Mouse (Mus musculus): Measurements from ENCODE around the gene Ahsg. TPM values are rescaled to one million over a fixed set of nuclear protein-coding genes. Genes with fewer than 3 reads are reported as not detected.
"Not testable (repeated sequence)": the region's sequence is repeated elsewhere in the genome, so short reads cannot be mapped to it uniquely, and the experiment has no call there.

The Ahsg gene
- polyA plus RNA-seq, 1 experiment: 1.8 TPM

DNA sequence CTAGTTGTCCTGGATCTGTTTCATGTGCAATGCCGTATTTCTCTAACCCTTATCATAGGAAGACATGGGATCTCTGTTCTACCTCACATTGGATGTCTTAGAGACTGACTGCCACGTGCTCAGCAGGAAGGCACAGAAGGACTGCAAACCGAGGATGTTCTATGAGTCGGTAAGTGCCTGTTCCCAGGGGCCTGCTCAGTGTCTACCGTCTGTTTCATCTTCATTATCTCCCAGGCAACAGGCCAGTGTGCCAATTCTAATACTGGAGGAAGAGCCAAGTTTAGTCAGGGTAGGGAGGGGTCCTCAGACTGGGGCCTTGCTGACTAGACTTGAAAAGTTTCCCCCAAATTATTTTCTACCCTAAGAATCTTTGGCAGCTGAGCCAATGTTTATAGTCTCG, 38.5 kb downstream of the Ahsg start:
- 90% methylated on average over 6 of the region's 6 CpGs for WGBS
- H3K4me3 ChIP-seq (ENCODE audit: control insufficient read depth, insufficient read depth, low read length): no peak overlapping the region
- no peaks in the 10 kb centered on the region for H3K36me3 ChIP-seq (ENCODE audit: control insufficient read depth, insufficient read depth, low read length)
- H3K27ac ChIP-seq (ENCODE audit: control insufficient read depth, insufficient read depth, low read length): no peak overlapping the region
- DNase-seq: no peak
- H3K27me3 ChIP-seq (ENCODE audit: control insufficient read depth, insufficient read depth, low read length): no peaks in the 10 kb centered on the region
- no peaks in the 10 kb centered on the region for H3K4me1 ChIP-seq (replicated peaks; ENCODE audit: control insufficient read depth, insufficient read depth, low read length)
- TF ChIP-seq POLR2A (IDR thresholded peaks at IDR 0.05; ENCODE audit: control insufficient read depth, extremely low read depth, insufficient read depth, low read length, poor library complexity): no peak
- no peak for TF ChIP-seq CTCF (IDR thresholded peaks at IDR 0.05; ENCODE audit: borderline replicate concordance, control insufficient read depth, extremely low read depth, insufficient read depth, low read length, poor library complexity)

DNA sequence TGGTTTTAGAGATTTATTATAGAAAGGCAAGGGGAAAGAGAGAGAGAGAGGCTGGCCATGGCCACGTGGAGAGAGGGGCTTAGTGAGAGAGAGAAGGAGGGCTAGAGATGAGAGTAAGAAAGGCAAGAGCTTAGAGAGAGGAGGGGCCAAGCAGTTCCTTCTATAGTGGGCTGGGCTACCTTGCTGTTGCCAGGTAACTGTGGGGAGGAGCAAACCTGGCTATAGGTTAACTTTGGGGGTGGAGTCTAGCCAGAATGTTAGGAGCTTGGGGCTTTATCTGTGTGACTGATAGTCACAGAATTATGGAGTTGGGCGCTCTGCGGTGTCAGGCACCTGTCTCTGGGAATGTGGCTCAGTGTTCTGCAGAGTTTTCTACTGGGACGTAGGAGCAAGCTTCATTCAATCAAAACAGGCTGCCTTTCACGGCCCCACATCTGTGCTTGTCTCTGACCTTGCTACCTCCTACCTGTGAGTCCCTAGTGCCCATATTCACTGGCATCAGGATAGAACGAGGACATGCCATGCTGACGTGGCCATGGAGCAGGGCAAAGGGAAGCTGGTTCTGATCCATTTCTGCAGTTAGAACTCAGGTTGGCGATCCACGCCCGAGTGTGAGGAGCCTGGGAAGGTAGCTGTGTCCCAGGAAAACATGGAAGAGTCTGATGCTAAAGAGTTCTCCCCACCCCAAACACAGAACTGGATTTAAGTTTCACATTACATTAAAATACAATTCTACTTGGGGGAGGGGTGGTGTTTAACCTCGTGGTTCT, 40.5 kb downstream of the Ahsg start:
- no peaks in the 10 kb centered on the region for H3K27me3 ChIP-seq (ENCODE audit: control insufficient read depth, insufficient read depth, low read length)
- no peaks in the 10 kb centered on the region for H3K4me1 ChIP-seq (replicated peaks; ENCODE audit: control insufficient read depth, insufficient read depth, low read length)
- no peak for DNase-seq
- no peaks in the 10 kb centered on the region for H3K36me3 ChIP-seq (ENCODE audit: control insufficient read depth, insufficient read depth, low read length)
- no peak for TF ChIP-seq CTCF (IDR thresholded peaks at IDR 0.05; ENCODE audit: borderline replicate concordance, control insufficient read depth, extremely low read depth, insufficient read depth, low read length, poor library complexity)
- TF ChIP-seq POLR2A (IDR thresholded peaks at IDR 0.05; ENCODE audit: control insufficient read depth, extremely low read depth, insufficient read depth, low read length, poor library complexity): no peak
- H3K4me3 ChIP-seq (ENCODE audit: control insufficient read depth, insufficient read depth, low read length): no peak overlapping the region
- no peak overlapping the region for H3K27ac ChIP-seq (ENCODE audit: control insufficient read depth, insufficient read depth, low read length)
- 91% methylated on average over 11 of the region's 11 CpGs for WGBS

GRCm38 (mm10) chr16:22937631-22938030, 46.6 kb downstream of the Ahsg start:
- 93% methylated on average over 12 of the region's 12 CpGs for WGBS
- H3K27me3 ChIP-seq (ENCODE audit: control insufficient read depth, insufficient read depth, low read length): no peaks in the 10 kb centered on the region
- H3K4me3 ChIP-seq (ENCODE audit: control insufficient read depth, insufficient read depth, low read length): no peak overlapping the region
- no peaks in the 10 kb centered on the region for H3K36me3 ChIP-seq (ENCODE audit: control insufficient read depth, insufficient read depth, low read length)
- TF ChIP-seq CTCF (IDR thresholded peaks at IDR 0.05; ENCODE audit: borderline replicate concordance, control insufficient read depth, extremely low read depth, insufficient read depth, low read length, poor library complexity) (no peak), POLR2A (IDR thresholded peaks at IDR 0.05; ENCODE audit: control insufficient read depth, extremely low read depth, insufficient read depth, low read length, poor library complexity) (no peak)
- no peak for DNase-seq
- no peaks in the 10 kb centered on the region for H3K4me1 ChIP-seq (replicated peaks; ENCODE audit: control insufficient read depth, insufficient read depth, low read length)
- H3K27ac ChIP-seq (ENCODE audit: control insufficient read depth, insufficient read depth, low read length): no peak overlapping the region

GRCm38 (mm10) chr16:22938541-22938940, 47.5 kb downstream of the Ahsg start:
- no peaks in the 10 kb centered on the region for H3K27me3 ChIP-seq (ENCODE audit: control insufficient read depth, insufficient read depth, low read length)
- no peak for TF ChIP-seq CTCF (IDR thresholded peaks at IDR 0.05; ENCODE audit: borderline replicate concordance, control insufficient read depth, extremely low read depth, insufficient read depth, low read length, poor library complexity)
- no peak for TF ChIP-seq POLR2A (IDR thresholded peaks at IDR 0.05; ENCODE audit: control insufficient read depth, extremely low read depth, insufficient read depth, low read length, poor library complexity)
- DNase-seq: no peak
- no peaks in the 10 kb centered on the region for H3K4me1 ChIP-seq (replicated peaks; ENCODE audit: control insufficient read depth, insufficient read depth, low read length)
- no peak overlapping the region for H3K27ac ChIP-seq (ENCODE audit: control insufficient read depth, insufficient read depth, low read length)
- no peaks in the 10 kb centered on the region for H3K36me3 ChIP-seq (ENCODE audit: control insufficient read depth, insufficient read depth, low read length)
- no peak overlapping the region for H3K4me3 ChIP-seq (ENCODE audit: control insufficient read depth, insufficient read depth, low read length)
- 81% methylated on average over 2 of the region's 2 CpGs for WGBS

DNA sequence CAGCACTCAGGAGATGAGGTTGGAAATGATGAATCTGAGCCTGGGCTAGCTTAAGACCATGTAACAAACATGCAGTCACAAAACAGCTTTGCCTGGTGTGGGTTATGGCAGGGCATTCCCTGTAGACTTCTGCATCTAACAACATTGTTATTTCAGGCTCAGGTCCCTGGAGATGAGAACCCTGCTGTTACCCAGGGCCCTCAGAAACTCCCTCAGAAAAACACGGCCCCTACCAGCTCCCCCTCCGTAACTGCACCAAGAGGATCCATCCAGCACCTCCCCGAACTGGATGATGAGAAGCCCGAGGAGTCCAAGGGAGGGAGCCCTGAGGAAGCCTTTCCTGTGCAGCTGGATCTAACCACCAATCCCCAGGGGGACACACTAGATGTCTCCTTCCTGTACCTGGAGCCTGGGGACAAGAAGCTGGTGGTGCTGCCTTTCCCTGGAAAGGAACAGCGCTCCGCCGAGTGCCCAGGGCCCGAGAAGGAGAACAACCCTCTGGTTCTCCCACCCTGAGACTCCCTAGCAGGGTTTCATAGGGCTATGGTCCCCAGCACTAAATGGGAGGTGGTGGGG, 48.1 kb downstream of the Ahsg start:
- H3K27ac ChIP-seq (ENCODE audit: control insufficient read depth, insufficient read depth, low read length): no peak overlapping the region
- H3K36me3 ChIP-seq (ENCODE audit: control insufficient read depth, insufficient read depth, low read length): no peaks in the 10 kb centered on the region
- 87% methylated on average over 8 of the region's 8 CpGs for WGBS

GRCm38 (mm10) chr16:22941825-22942476, 50.9 kb downstream of the Ahsg start:
- H3K4me1 ChIP-seq (replicated peaks; ENCODE audit: control insufficient read depth, insufficient read depth, low read length); H3K36me3 ChIP-seq (ENCODE audit: control insufficient read depth, insufficient read depth, low read length): not testable (repeated sequence)

More for the DNA sequence above, 48.1 kb downstream of the Ahsg start:
- no peaks in the 10 kb centered on the region for H3K4me1 ChIP-seq (replicated peaks; ENCODE audit: control insufficient read depth, insufficient read depth, low read length)
- TF ChIP-seq POLR2A (IDR thresholded peaks at IDR 0.05; ENCODE audit: control insufficient read depth, extremely low read depth, insufficient read depth, low read length, poor library complexity): no peak
- TF ChIP-seq CTCF (IDR thresholded peaks at IDR 0.05; ENCODE audit: borderline replicate concordance, control insufficient read depth, extremely low read depth, insufficient read depth, low read length, poor library complexity): no peak
- DNase-seq: no peak
- no peaks in the 10 kb centered on the region for H3K27me3 ChIP-seq (ENCODE audit: control insufficient read depth, insufficient read depth, low read length)
- no peak overlapping the region for H3K4me3 ChIP-seq (ENCODE audit: control insufficient read depth, insufficient read depth, low read length)

More at GRCm38 (mm10) chr16:22941825-22942476, 50.9 kb downstream of the Ahsg start:
- H3K27me3 ChIP-seq (ENCODE audit: control insufficient read depth, insufficient read depth, low read length); DNase-seq; H3K27ac ChIP-seq (ENCODE audit: control insufficient read depth, insufficient read depth, low read length); H3K4me3 ChIP-seq (ENCODE audit: control insufficient read depth, insufficient read depth, low read length): not testable (repeated sequence)
